ENCODE assay signal across 10 mouse cellular contexts in the genomic region with DNA sequence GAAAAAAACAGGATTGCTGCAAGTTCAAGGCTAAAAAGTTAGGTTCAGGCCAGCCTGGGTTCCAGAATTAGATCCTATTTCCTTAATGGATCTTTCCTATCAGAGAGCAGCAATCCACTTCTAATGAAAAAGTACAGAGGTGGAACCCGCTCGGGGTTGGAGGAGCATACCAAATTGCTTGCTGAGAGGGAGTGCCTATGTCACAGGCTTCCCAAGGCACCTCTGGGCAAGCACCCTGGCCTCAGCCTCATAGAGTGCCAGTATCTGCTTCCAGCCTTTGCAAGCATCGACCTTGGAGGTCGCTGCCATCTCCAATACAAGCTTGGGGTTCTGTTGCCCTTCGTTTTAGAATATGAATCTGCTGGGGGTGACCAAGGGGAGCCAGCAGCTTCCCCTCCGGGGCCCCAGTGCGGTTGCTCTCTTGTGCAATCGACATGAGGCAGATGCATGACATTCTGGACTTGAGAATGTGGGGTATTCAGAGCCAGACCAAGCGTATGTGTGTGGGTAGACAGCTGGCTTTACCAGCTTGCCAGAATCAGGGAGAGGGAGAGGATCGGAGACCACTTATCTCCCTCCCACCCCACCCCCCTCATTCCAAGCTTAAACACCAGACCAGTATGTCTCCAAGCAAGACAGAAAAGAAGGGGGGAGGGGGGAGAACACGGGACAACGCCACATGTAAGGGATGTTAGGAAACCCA. TPM values are rescaled to one million over a fixed set of nuclear protein-coding genes. Genes with fewer than 3 reads are reported as not detected.
DNase-seq lines count a peak whose midpoint lies in the region; ATAC-seq and TF ChIP-seq lines count a peak whose summit lies in the region.
"Had no signal": no experiment of that assay in that cellular context is flagged by ENCODE, and none has a peak within 500 bp of the region (broad histone marks: within the 10 kb centered on the region; RNA-seq: fewer than 3 reads in every experiment).

No protein-coding gene starts in this region.

- H3K4me3 ChIP-seq in hindbrain, postnatal 0 days (ENCODE audit: low read length) = no peak overlapping the region
- H3K4me3 ChIP-seq in hindbrain, embryonic 14.5 days (replicated peaks; ENCODE audit: low read length) = no peak overlapping the region
- no peak overlapping the region for H3K4me3 ChIP-seq in liver, embryonic 12.5 days
- H3K4me3 ChIP-seq: layer of hippocampus, adult 2 months had no signal

- H3K9ac ChIP-seq in hindbrain, postnatal 0 days (replicated peaks; ENCODE audit: low read length) = no peak overlapping the region
- no peak overlapping the region for H3K9ac ChIP-seq in hindbrain, embryonic 14.5 days
- H3K9ac ChIP-seq in liver, embryonic 12.5 days = no peak overlapping the region

- no peaks in the 10 kb centered on the region for H3K36me3 ChIP-seq in hindbrain, postnatal 0 days (ENCODE audit: insufficient read depth, low read length)
- no peaks in the 10 kb centered on the region for H3K36me3 ChIP-seq in hindbrain, embryonic 14.5 days (replicated peaks; ENCODE audit: control insufficient read depth, insufficient read depth)
- H3K36me3 ChIP-seq in liver, embryonic 12.5 days = no peaks in the 10 kb centered on the region

- H3K27ac ChIP-seq in hindbrain, postnatal 0 days = no peak overlapping the region
- no peak overlapping the region for H3K27ac ChIP-seq in hindbrain, embryonic 14.5 days
- H3K27ac ChIP-seq in liver, embryonic 12.5 days = no peak overlapping the region
- H3K27ac ChIP-seq: layer of hippocampus, adult 2 months had no signal

- 60% methylated on average over 12 of the region's 12 CpGs for WGBS in hindbrain, postnatal 0 days
- WGBS in hindbrain, embryonic 14.5 days = 75% methylated on average over 12 of the region's 12 CpGs
- WGBS in liver, embryonic 12.5 days (ENCODE audit: insufficient replicate concordance) = 50% methylated on average over 12 of the region's 12 CpGs

- H3K27me3 ChIP-seq in hindbrain, postnatal 0 days (ENCODE audit: insufficient read depth, low read length) = no peaks in the 10 kb centered on the region
- no peaks in the 10 kb centered on the region for H3K27me3 ChIP-seq in hindbrain, embryonic 14.5 days (ENCODE audit: control insufficient read depth, insufficient read depth, low read length)
- H3K27me3 ChIP-seq in liver, embryonic 12.5 days (replicated peaks) = no peaks in the 10 kb centered on the region

- H3K9me3 ChIP-seq in hindbrain, postnatal 0 days (ENCODE audit: low read length) = no peaks in the 10 kb centered on the region
- H3K9me3 ChIP-seq in hindbrain, embryonic 14.5 days (ENCODE audit: control insufficient read depth, low read length) = no peaks in the 10 kb centered on the region
- H3K9me3 ChIP-seq in liver, embryonic 12.5 days (replicated peaks) = no peaks in the 10 kb centered on the region

- TF ChIP-seq CTCF in hindbrain, postnatal 0 days (IDR thresholded peaks at IDR 0.05; ENCODE audit: low read depth) = no peak

- H3K4me1 ChIP-seq in hindbrain, postnatal 0 days (ENCODE audit: insufficient read depth, low read length) = no peaks in the 10 kb centered on the region
- H3K4me1 ChIP-seq in hindbrain, embryonic 14.5 days (replicated peaks; ENCODE audit: control insufficient read depth, insufficient read depth, low read length) = no peaks in the 10 kb centered on the region
- H3K4me1 ChIP-seq in liver, embryonic 12.5 days = no peaks in the 10 kb centered on the region

- ATAC-seq in hindbrain, postnatal 0 days = peak; percentile 53; the same call in 1 of the 2 replicates
- ATAC-seq in hindbrain, embryonic 14.5 days (ENCODE audit: low FRiP score) = no peak
- peak; percentile 98 for ATAC-seq in granulocyte monocyte progenitor cell, adult 5-6 weeks (replicated peaks; ENCODE audit: poor library complexity, severe bottlenecking)
- 0 out of 2 replicates have a peak, but pooled peaks have one; percentile 21 for ATAC-seq in liver, embryonic 12.5 days

- H3K4me2 ChIP-seq in hindbrain, postnatal 0 days (ENCODE audit: low read depth, low read length) = no peak overlapping the region
- H3K4me2 ChIP-seq in hindbrain, embryonic 14.5 days (replicated peaks) = no peak overlapping the region
- no peak overlapping the region for H3K4me2 ChIP-seq in liver, embryonic 12.5 days

- DNase-seq in hindbrain, postnatal 0 days (ENCODE audit: low spot score) = no peak
- no peak for DNase-seq in hindbrain, embryonic 14.5 days (ENCODE audit: low spot score)
- peak; percentile 31 for DNase-seq in Muller cell, postnatal 12 days (ENCODE audit: inconsistent ontology term)
- no peak for DNase-seq in left cerebral cortex, adult 8-10 months (ENCODE audit: low spot score in 2 of 2)
- DNase-seq in left cerebral cortex, adult 18-20 months (ENCODE audit: low spot score in 2 of 2) = no peak
- DNase-seq in neural tube, embryonic 10.5 days (ENCODE audit: extremely low spot score, low spot score) = no peak
- DNase-seq: adrenal gland, postnatal 10 days had no signal

RNA-seq across cellular contexts. Expression of gene Dram1, which starts 58.0 kb away (rescaled TPM):
- 0.18 and 0.42 TPM in 2 replicates for total RNA-seq in hindbrain, postnatal 0 days (2014; rRNA removed)
- 0.51 and 0.62 TPM in 2 replicates for polyA plus RNA-seq in hindbrain, postnatal 0 days (2015; fragmentation: Nextera tagmentation; extraction: Ambion mirVana)
- polyA plus RNA-seq in hindbrain, embryonic 14.5 days (2014; fragmentation: Nextera tagmentation; extraction: Ambion mirVana) = 0.44 and 0.82 TPM in 2 replicates
- 21.7 and 34.6 TPM in 2 replicates for total RNA-seq in granulocyte monocyte progenitor cell, adult 5-6 weeks (2014; fragmentation: Nextera tagmentation)
- total RNA-seq in granulocyte monocyte progenitor cell, adult 5-6 weeks (2017) = 24.8 and 33.2 TPM in 2 replicates
- polyA plus RNA-seq in liver, embryonic 12.5 days (2016; fragmentation: Nextera tagmentation; extraction: Ambion mirVana) = 0.64 and 0.86 TPM in 2 replicates
- 1 to 10 TPM in 1 of 4 experiments, under 1 TPM in 3; 0.65 to 1.9 (median 0.81) TPM for total RNA-seq in left cerebral cortex, adult 8-10 months (2022)
- 1 to 10 TPM; 1.6 TPM for total RNA-seq in left cerebral cortex, adult 18-20 months (2021)

RNA-seq across cellular contexts. Expression of gene Gnptab, which starts 58.1 kb away (rescaled TPM):
- 40.5 and 41.2 TPM in 2 replicates for total RNA-seq in hindbrain, postnatal 0 days (2014; rRNA removed)
- polyA plus RNA-seq in hindbrain, postnatal 0 days (2015; fragmentation: Nextera tagmentation; extraction: Ambion mirVana) = 17.9 and 19.0 TPM in 2 replicates
- polyA plus RNA-seq in hindbrain, embryonic 14.5 days (2014; fragmentation: Nextera tagmentation; extraction: Ambion mirVana) = 23.8 TPM in 2 replicates
- total RNA-seq in granulocyte monocyte progenitor cell, adult 5-6 weeks (2014; fragmentation: Nextera tagmentation) = 80.5 and 85.2 TPM in 2 replicates
- total RNA-seq in granulocyte monocyte progenitor cell, adult 5-6 weeks (2017) = 53.4 and 62.9 TPM in 2 replicates
- 7.3 and 8.2 TPM in 2 replicates for polyA plus RNA-seq in liver, embryonic 12.5 days (2016; fragmentation: Nextera tagmentation; extraction: Ambion mirVana)
- total RNA-seq in left cerebral cortex, adult 8-10 months (2022) = 10 to 100 TPM; 61.9 to 69.7 (median 63.8) TPM
- total RNA-seq in left cerebral cortex, adult 18-20 months (2021) = 10 to 100 TPM; 67.8 to 71.8 TPM

Comparison
In these comparisons a context has a peak if more than half of its experiments do, and no peak if none do; other contexts are left out.
1. RNA of gene Dram1, which starts 58.0 kb away (total RNA-seq): 21.7 to 34.6 TPM in granulocyte monocyte progenitor cell, adult 5-6 weeks; 1.6 TPM in left cerebral cortex, adult 18-20 months, 0.65 to 1.9 TPM in left cerebral cortex, adult 8-10 months and 0.18 to 0.42 TPM in hindbrain, postnatal 0 days; every median in the first group is over 4 times any median in the second.